22 mouse cellular contexts compared by ENCODE assay signal in genomic region chr16:72551672-72552243, GRCm38 (mm10).
A peak's percentile ranks its signal among the peaks of the same experiment; 100 is the strongest.
DNase-seq lines count a peak whose midpoint lies in the region; ATAC-seq and TF ChIP-seq lines count a peak whose summit lies in the region.
"Had no signal": no experiment of that assay in that cellular context is flagged by ENCODE, and none has a peak within 500 bp of the region (broad histone marks: within the 10 kb centered on the region; RNA-seq: fewer than 3 reads in every experiment).

No protein-coding gene starts in this region.

- ATAC-seq in forebrain, embryonic 12.5 days (ENCODE audit: low FRiP score): peak; percentile 61
- no peak for ATAC-seq in forebrain, postnatal 0 days
- ATAC-seq in neural tube, embryonic 12.5 days (ENCODE audit: low FRiP score, low read depth): no peak
- ATAC-seq in neural tube, embryonic 15.5 days (ENCODE audit: low FRiP score): no peak
- ATAC-seq: intestine, embryonic 16.5 days had no signal

- no peak overlapping the region for H3K9ac ChIP-seq in forebrain, embryonic 12.5 days
- H3K9ac ChIP-seq in forebrain, postnatal 0 days: no peak overlapping the region
- no peak overlapping the region for H3K9ac ChIP-seq in neural tube, embryonic 12.5 days
- H3K9ac ChIP-seq in neural tube, embryonic 15.5 days (replicated peaks): no peak overlapping the region
- H3K9ac ChIP-seq: embryonic facial prominence, embryonic 15.5 days; heart, embryonic 15.5 days; hindbrain, embryonic 14.5 days; kidney, embryonic 15.5 days; limb, embryonic 13.5 days; liver, embryonic 14.5 days had no signal

- no peaks in the 10 kb centered on the region for H3K9me3 ChIP-seq in forebrain, embryonic 12.5 days
- H3K9me3 ChIP-seq in forebrain, postnatal 0 days (ENCODE audit: low read length): no peaks in the 10 kb centered on the region
- no peaks in the 10 kb centered on the region for H3K9me3 ChIP-seq in neural tube, embryonic 12.5 days
- H3K9me3 ChIP-seq in neural tube, embryonic 15.5 days (replicated peaks): no peaks in the 10 kb centered on the region
- H3K9me3 ChIP-seq: embryonic facial prominence, embryonic 15.5 days; heart, embryonic 15.5 days; kidney, embryonic 15.5 days; limb, embryonic 13.5 days had no signal

- 8% methylated on average over 8 of the region's 8 CpGs for WGBS in forebrain, embryonic 12.5 days
- WGBS in forebrain, postnatal 0 days: 30% methylated on average over 8 of the region's 8 CpGs
- WGBS in neural tube, embryonic 12.5 days: 19% methylated on average over 8 of the region's 8 CpGs
- 27% methylated on average over 8 of the region's 8 CpGs for WGBS in neural tube, embryonic 15.5 days

- no peak for DNase-seq in forebrain, postnatal 0 days
- peak; percentile 43 for DNase-seq in mesoderm, embryonic 11.5 days (ENCODE audit: low read depth, low spot score)
- DNase-seq in T-cell, adult 2 months (ENCODE audit: low spot score): no peak
- no peak for DNase-seq in left cerebral cortex, adult 18-20 months (ENCODE audit: low spot score in 2 of 2)
- DNase-seq in cerebellum, postnatal 25 days: no peak
- DNase-seq: adrenal gland, postnatal 25 days; cerebellum, adult 18-20 months; gastrocnemius, postnatal 36 days; kidney, postnatal 4 days; right cerebral cortex, postnatal 4 days had no signal

- no peaks in the 10 kb centered on the region for H3K36me3 ChIP-seq in forebrain, embryonic 12.5 days (replicated peaks)
- H3K36me3 ChIP-seq in forebrain, postnatal 0 days (ENCODE audit: insufficient read depth): no peaks in the 10 kb centered on the region
- no peaks in the 10 kb centered on the region for H3K36me3 ChIP-seq in neural tube, embryonic 12.5 days
- no peaks in the 10 kb centered on the region for H3K36me3 ChIP-seq in neural tube, embryonic 15.5 days
- H3K36me3 ChIP-seq: embryonic facial prominence, embryonic 15.5 days; G1E; heart, embryonic 15.5 days; kidney, embryonic 15.5 days; limb, embryonic 13.5 days had no signal

- H3K4me2 ChIP-seq in forebrain, embryonic 12.5 days: peak overlapping the region; percentile 15; the same call in 1 of the 2 replicates
- no peak overlapping the region for H3K4me2 ChIP-seq in forebrain, postnatal 0 days (ENCODE audit: low read depth)
- 0 out of 2 replicates have a peak overlapping the region, but pooled peaks have one; percentile 7 for H3K4me2 ChIP-seq in neural tube, embryonic 12.5 days (replicated peaks)
- H3K4me2 ChIP-seq in neural tube, embryonic 15.5 days: no peak overlapping the region
- H3K4me2 ChIP-seq: embryonic facial prominence, embryonic 15.5 days; heart, embryonic 15.5 days; hindbrain, embryonic 14.5 days; kidney, embryonic 15.5 days; limb, embryonic 13.5 days had no signal

- peak overlapping the region; percentile 42; the same call in 1 of the 2 replicates for H3K27ac ChIP-seq in forebrain, embryonic 12.5 days
- H3K27ac ChIP-seq in forebrain, postnatal 0 days (ENCODE audit: low read depth, low read length): no peak overlapping the region
- no peak overlapping the region for H3K27ac ChIP-seq in neural tube, embryonic 12.5 days
- H3K27ac ChIP-seq in neural tube, embryonic 15.5 days (replicated peaks): no peak overlapping the region
- H3K27ac ChIP-seq: embryonic facial prominence, embryonic 15.5 days; heart, embryonic 15.5 days; hindbrain, embryonic 14.5 days; kidney, embryonic 15.5 days; limb, embryonic 13.5 days; liver, embryonic 14.5 days; macrophage had no signal

- no peak for TF ChIP-seq CTCF in forebrain, postnatal 0 days (IDR thresholded peaks at IDR 0.05; ENCODE audit: low read depth)

- no peak overlapping the region for H3K4me3 ChIP-seq in forebrain, embryonic 12.5 days (replicated peaks)
- H3K4me3 ChIP-seq in forebrain, postnatal 0 days (ENCODE audit: low read depth, low read length): no peak overlapping the region
- no peak overlapping the region for H3K4me3 ChIP-seq in neural tube, embryonic 12.5 days
- H3K4me3 ChIP-seq in neural tube, embryonic 15.5 days (replicated peaks): no peak overlapping the region
- H3K4me3 ChIP-seq: embryonic facial prominence, embryonic 15.5 days; heart, embryonic 15.5 days; kidney, embryonic 15.5 days; limb, embryonic 13.5 days had no signal

- H3K4me1 ChIP-seq in forebrain, embryonic 12.5 days: peaks cover 21% of the 10 kb centered on the region
- H3K4me1 ChIP-seq in forebrain, postnatal 0 days (ENCODE audit: insufficient read depth): peaks cover 4% of the 10 kb centered on the region; the same call in 1 of the 2 replicates
- H3K4me1 ChIP-seq in neural tube, embryonic 12.5 days: peaks cover 13% of the 10 kb centered on the region
- H3K4me1 ChIP-seq in neural tube, embryonic 15.5 days: 0 out of 2 replicates have a peak, but pooled peaks cover 2% of the 10 kb centered on the region
- H3K4me1 ChIP-seq: embryonic facial prominence, embryonic 15.5 days; heart, embryonic 15.5 days; kidney, embryonic 15.5 days; limb, embryonic 13.5 days had no signal

- no peaks in the 10 kb centered on the region for H3K27me3 ChIP-seq in forebrain, embryonic 12.5 days
- H3K27me3 ChIP-seq in forebrain, postnatal 0 days (ENCODE audit: insufficient read depth, low read length): no peaks in the 10 kb centered on the region
- H3K27me3 ChIP-seq in neural tube, embryonic 12.5 days (replicated peaks): no peaks in the 10 kb centered on the region
- H3K27me3 ChIP-seq in neural tube, embryonic 15.5 days (replicated peaks): no peaks in the 10 kb centered on the region
- H3K27me3 ChIP-seq: embryonic facial prominence, embryonic 15.5 days; heart, embryonic 15.5 days; kidney, embryonic 15.5 days; limb, embryonic 13.5 days had no signal

Comparison
In these comparisons a context has a peak if more than half of its experiments do, and no peak if none do; other contexts are left out.
1. H3K4me2 ChIP-seq: peak in forebrain, embryonic 12.5 days (single experiment) and neural tube, embryonic 12.5 days (single experiment); none in forebrain, postnatal 0 days (single experiment) and neural tube, embryonic 15.5 days (single experiment).